Mouse (Mus musculus) left cerebral cortex, postnatal 14 days (tissue): ENCODE measurements at regions not wholly inside any gene's neighbourhood (a gene's known extent, or its start where the extent isn't known, plus 50 kb on each side); places are given as distances from the start of the nearest gene placed in this dataset.
"Not testable (repeated sequence)": the region's sequence is repeated elsewhere in the genome, so short reads cannot be mapped to it uniquely, and the experiment has no call there.

Experiments
- DNase-seq, 2 experiments: peaks; one replicate each; pipeline ENCODE4 v3.0.0; 2021 to 2022; ENCODE audit warnings: low spot score in 2 of 2, mixed read lengths in 1 of 2
- intact Hi-C: fragments of 180-260 bp; cut with DNase I; formaldehyde crosslinking; loops from one replicate; pipeline ENCODE4 v1.15.1; 2025

GRCm38 (mm10) chr13:52353437-52353836 lies 177.6 kb downstream of the Diras2 start:
- DNase-seq = no peak
- intact Hi-C loops = no loop called here

GRCm38 (mm10) chr13:52353966-52354365 lies 177.1 kb downstream of the Diras2 start:
- intact Hi-C loops = no loop called here

GRCm38 (mm10) chr13:52355921-52356320 lies 175.2 kb downstream of the Diras2 start:
- intact Hi-C loops, DNase-seq: not testable (repeated sequence)

More at GRCm38 (mm10) chr13:52353966-52354365, 177.1 kb downstream of the Diras2 start:
- no peak for DNase-seq

- intact Hi-C loops, DNase-seq: not testable (repeated sequence)
These were observed 171.7 kb downstream of the Diras2 start for GRCm38 (mm10) chr13:52359332-52359731.

GRCm38 (mm10) chr13:52361177-52361846 lies 169.8 kb downstream of the Diras2 start:
- intact Hi-C loops = no loop called here
- DNase-seq = peak; percentile 20 to 59

GRCm38 (mm10) chr13:52362266-52362665 lies 168.8 kb downstream of the Diras2 start:
- intact Hi-C loops = no loop called here
- DNase-seq = no peak

- intact Hi-C loops = no loop called here
- no peak for DNase-seq
These were observed 161.2 kb downstream of the Diras2 start for GRCm38 (mm10) chr13:52369851-52370250.

GRCm38 (mm10) chr13:52371986-52372385 lies 159.1 kb downstream of the Diras2 start:
- intact Hi-C loops = no loop called here
- DNase-seq = no peak

GRCm38 (mm10) chr13:52374781-52375180 lies 156.3 kb downstream of the Diras2 start:
- intact Hi-C loops = no loop called here
- DNase-seq = no peak

- no peak for DNase-seq
- intact Hi-C loops = no loop called here
These were observed 152.8 kb downstream of the Diras2 start for GRCm38 (mm10) chr13:52378236-52378635.

- DNase-seq = no peak
- intact Hi-C loops = no loop called here
These were observed 141.8 kb downstream of the Diras2 start for GRCm38 (mm10) chr13:52389271-52389670.

GRCm38 (mm10) chr13:52395786-52396185 lies 135.3 kb downstream of the Diras2 start:
- intact Hi-C loops = no loop called here
- no peak for DNase-seq

GRCm38 (mm10) chr13:52398344-52398743 lies 132.7 kb downstream of the Diras2 start:
- intact Hi-C loops = no loop called here
- DNase-seq = no peak

- DNase-seq = no peak
- intact Hi-C loops = no loop called here
These were observed 131.9 kb downstream of the Diras2 start for GRCm38 (mm10) chr13:52399143-52399542.

- no peak for DNase-seq
- intact Hi-C loops = no loop called here
These were observed 127.3 kb downstream of the Diras2 start for GRCm38 (mm10) chr13:52403805-52404204.

- no peak for DNase-seq
- intact Hi-C loops = no loop called here
These were observed 114.8 kb downstream of the Diras2 start for GRCm38 (mm10) chr13:52416301-52416700.

- intact Hi-C loops = no loop called here
- DNase-seq = no peak
These were observed 108.6 kb downstream of the Diras2 start for GRCm38 (mm10) chr13:52422456-52422855.

GRCm38 (mm10) chr13:52428527-52428926 lies 102.6 kb downstream of the Diras2 start:
- intact Hi-C loops = no loop called here
- DNase-seq = no peak

GRCm38 (mm10) chr13:52436756-52437155 lies 94.3 kb downstream of the Diras2 start:
- intact Hi-C loops = no loop called here
- peak; percentile 54 to 60 for DNase-seq

GRCm38 (mm10) chr13:52445513-52445912 lies 85.6 kb downstream of the Diras2 start:
- peak; percentile 75 to 76 for DNase-seq
- intact Hi-C loops = loop anchor here (2.0 to 10.0 kb wide), 4 partner anchors 82 to 179 kb away; no protein-coding TSS in a partner anchor

- no peak for DNase-seq
- intact Hi-C loops = loop anchor here (5.0 to 10.0 kb wide), 3 partner anchors 78 to 176 kb away; no protein-coding TSS in a partner anchor
These were observed 82.2 kb downstream of the Diras2 start for GRCm38 (mm10) chr13:52448902-52449301.
